Mouse (Mus musculus) heart, adult 2 months (tissue): ENCODE measurements at regions not wholly inside any gene's neighbourhood (a gene's known extent, or its start where the extent isn't known, plus 50 kb on each side); places are given as distances from the start of the nearest gene placed in this dataset.

Source experiments
- CTCF ChIP-seq: fragments of 200-600 bp; IDR thresholded peaks from 2 replicates; pipeline ENCODE4 v1.8.1; 2022; ENCODE audit warnings: antibody characterized with exemption, mild to moderate bottlenecking, moderate library complexity
- EP300 ChIP-seq: fragments of 200-500 bp; IDR thresholded peaks from 2 replicates; pipeline ENCODE4 v1.6.1; 2011; ENCODE audit warnings: low read depth, low read length, control low read depth; ENCODE audit not compliant: insufficient read depth
- POLR2A ChIP-seq: fragments of 200-500 bp; IDR thresholded peaks from 2 replicates; pipeline ENCODE4 v1.6.1; 2011; ENCODE audit warnings: mild to moderate bottlenecking, low read depth, low read length, control low read depth; ENCODE audit not compliant: insufficient read depth

DNA sequence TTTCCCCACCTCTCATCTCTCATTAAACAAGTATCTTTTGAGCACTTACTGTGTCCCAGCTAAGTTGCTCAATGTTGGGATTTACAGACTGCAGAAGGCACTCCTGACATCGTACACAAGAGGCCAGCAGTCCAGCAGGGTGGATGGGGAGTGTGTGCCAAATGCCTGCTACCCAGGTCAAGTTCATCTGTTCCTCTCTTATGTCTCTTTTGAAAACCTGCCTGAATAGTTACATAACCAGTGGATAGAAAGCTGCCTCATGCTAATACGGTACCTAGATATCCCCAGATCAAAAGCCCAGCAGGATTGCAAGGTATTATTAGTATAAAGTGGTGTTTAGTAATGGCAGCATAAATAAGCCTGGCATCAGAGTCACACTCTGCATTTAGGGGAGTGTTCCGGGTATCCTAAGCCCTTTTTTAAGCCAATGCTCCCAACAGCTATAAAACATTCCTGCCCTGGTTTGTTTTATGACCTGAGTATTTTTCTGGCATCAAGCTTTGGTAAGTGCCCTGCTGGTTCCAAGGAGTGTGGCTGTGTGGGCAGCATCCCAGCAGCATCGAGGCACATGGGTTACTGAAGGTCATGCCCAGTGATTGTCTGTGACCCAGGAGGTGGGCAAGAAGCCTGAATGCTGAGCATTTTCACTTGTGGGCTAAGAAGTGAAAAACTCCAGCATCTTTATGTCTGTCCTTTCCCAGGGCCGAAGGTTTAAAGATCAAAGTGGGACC lies 59.1 kb upstream of the Pomgnt2 start:
- TF ChIP-seq POLR2A (no peak), CTCF (peak; percentile 11; the same call in 1 of the 2 replicates), EP300 (no peak)
